Mouse (Mus musculus) limb, embryonic 14.5 days (tissue): ENCODE results near the gene Dennd4c. TPM values are rescaled to one million over a fixed set of nuclear protein-coding genes. Genes with fewer than 3 reads are reported as not detected.

Experiments
- ATAC-seq: fragments of 200-750 bp; cut with Nextera tagmentation; 2 replicates; pipeline ENCODE4 v1.8.0; 2017; ENCODE audit warnings: low read depth, moderate number of reproducible peaks, moderate TSS enrichment; ENCODE audit not compliant: low FRiP score
- DNase-seq: peaks from one replicate; pipeline ENCODE4 v3.0.0-alpha.2; 2015; ENCODE audit warnings: low spot score
- H3K27ac ChIP-seq: fragments of 300-500 bp; sonication (generic); replicated peaks from 2 replicates; pipeline ENCODE4 v1.5.1; 2014; ENCODE audit warnings: low read depth, mild to moderate bottlenecking, low read length, moderate library complexity, mixed read lengths
- H3K27me3 ChIP-seq: fragments of 300-500 bp; sonication (generic); 2 replicates; pipeline ENCODE4 v1.6.1; 2014; ENCODE audit warnings: low read length, mixed read lengths; ENCODE audit not compliant: control insufficient read depth, insufficient read depth
- H3K36me3 ChIP-seq: fragments of 300-500 bp; sonication (generic); 2 replicates; pipeline ENCODE4 v1.6.1; 2014; ENCODE audit warnings: mild to moderate bottlenecking, low read length, moderate library complexity, mixed read lengths; ENCODE audit not compliant: control insufficient read depth, insufficient read depth
- H3K4me1 ChIP-seq: fragments of 300-500 bp; sonication (generic); 2 replicates; pipeline ENCODE4 v1.6.1; 2014; ENCODE audit warnings: antibody characterized with exemption, low read length, mixed read lengths; ENCODE audit not compliant: control insufficient read depth, insufficient read depth
- H3K4me2 ChIP-seq: fragments of 300-500 bp; sonication (generic); replicated peaks from 2 replicates; pipeline ENCODE4 v1.6.1; 2014; ENCODE audit warnings: low read depth, mild to moderate bottlenecking, low read length, moderate library complexity; ENCODE audit not compliant: severe bottlenecking
- H3K4me3 ChIP-seq: fragments of 300-500 bp; sonication (generic); replicated peaks from 2 replicates; pipeline ENCODE4 v1.5.1; 2014; ENCODE audit warnings: low read length
- H3K9ac ChIP-seq: fragments of 300-500 bp; sonication (generic); 2 replicates; pipeline ENCODE4 v1.6.1; 2014; ENCODE audit warnings: mild to moderate bottlenecking, low read depth, low read length, moderate library complexity; ENCODE audit not compliant: severe bottlenecking
- H3K9me3 ChIP-seq: fragments of 300-500 bp; sonication (generic); 2 replicates; pipeline ENCODE4 v1.6.1; 2016; ENCODE audit warnings: low read length; ENCODE audit not compliant: control insufficient read depth
- POLR2A ChIP-seq: fragments of 200-500 bp; IDR thresholded peaks from 2 replicates; pipeline ENCODE4 v1.8.0; 2012; ENCODE audit warnings: inconsistent platforms, mild to moderate bottlenecking, moderate library complexity, borderline replicate concordance; ENCODE audit not compliant: insufficient read depth, insufficient read length; ENCODE audit errors: extremely low read depth
- WGBS: fragments of 180-500 bp; shearing (Covaris S2); extraction: QIAGEN DNeasy Blood & Tissue Kit; methylation state at CpG from one replicate; pipeline ENCODE4 v1.1.7; 2014; 5-methylcytosine and 5-hydroxymethylcytosine counted together
- polyA plus RNA-seq, 2 experiments: library from polyadenylated mRNA; depleted of rRNA in 1 of 2; stranded (reverse) in 1 of 2; unstranded in 1 of 2; fragments of >200 nt; fragmentation: Nextera tagmentation in 1 of 2; extraction: Ambion mirVana in 1 of 2; gene quantifications; 2 replicates each; pipeline versions ENCODE4 v1.2.1 to v1.2.3; 2012 to 2014

Dennd4c gene
- polyA plus RNA-seq, 2 experiments, result 8.7 to 11.9 TPM

DNA sequence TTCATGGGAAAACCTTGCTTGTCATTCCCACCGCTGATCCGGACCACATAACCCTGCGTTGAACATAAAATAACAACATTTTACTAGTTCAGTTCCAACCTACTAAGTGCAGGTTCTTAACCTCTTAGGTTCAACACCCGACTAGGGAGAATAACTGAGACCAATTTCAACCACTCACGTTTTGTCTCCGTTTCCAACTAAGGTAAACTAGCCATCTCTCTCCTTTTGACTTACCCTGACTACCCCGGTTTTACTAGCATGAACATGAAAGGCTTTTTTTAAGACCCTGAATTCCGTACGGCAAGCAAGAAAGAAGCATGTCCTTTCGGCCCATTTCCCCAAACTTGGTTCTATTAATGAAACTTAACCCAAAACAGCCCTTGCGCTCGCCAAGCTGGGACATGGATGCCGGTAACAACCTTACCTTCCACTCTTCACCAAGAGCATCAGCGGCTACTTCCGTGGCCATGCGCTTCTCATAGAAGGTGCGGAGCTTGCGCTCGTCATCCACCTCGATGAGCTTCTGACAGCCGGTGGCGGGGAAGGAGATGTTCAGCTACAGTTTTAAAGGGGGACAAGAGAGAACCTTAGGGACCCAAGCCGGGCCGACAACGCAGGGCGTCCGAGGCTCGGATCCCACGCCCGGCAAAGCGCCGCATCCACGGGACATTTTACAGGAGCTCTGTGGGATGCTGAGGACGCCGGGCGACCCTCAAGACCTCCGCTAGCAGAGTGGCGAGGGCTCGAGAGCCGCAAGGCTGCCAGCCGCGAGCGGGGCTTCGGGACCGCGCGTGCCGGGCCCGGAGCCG is 108.2 kb downstream of the Dennd4c start:
- peak overlapping the region; percentile 99 for H3K9ac ChIP-seq
- no peaks in the 10 kb centered on the region for H3K9me3 ChIP-seq
- no peaks in the 10 kb centered on the region for H3K27me3 ChIP-seq
- DNase-seq, result no peak
- H3K4me2 ChIP-seq, result peak overlapping the region; percentile 85
- peaks cover 5% of the 10 kb centered on the region; the same call in 1 of the 2 replicates for H3K4me1 ChIP-seq
- TF ChIP-seq POLR2A, result no peak
- H3K4me3 ChIP-seq, result peak overlapping the region; percentile 97
- peaks cover 39% of the 10 kb centered on the region for H3K36me3 ChIP-seq
- WGBS, result 2% methylated on average over 50 of the region's 50 CpGs
- H3K27ac ChIP-seq, result peak overlapping the region; percentile 98
- ATAC-seq, result no peak

DNA sequence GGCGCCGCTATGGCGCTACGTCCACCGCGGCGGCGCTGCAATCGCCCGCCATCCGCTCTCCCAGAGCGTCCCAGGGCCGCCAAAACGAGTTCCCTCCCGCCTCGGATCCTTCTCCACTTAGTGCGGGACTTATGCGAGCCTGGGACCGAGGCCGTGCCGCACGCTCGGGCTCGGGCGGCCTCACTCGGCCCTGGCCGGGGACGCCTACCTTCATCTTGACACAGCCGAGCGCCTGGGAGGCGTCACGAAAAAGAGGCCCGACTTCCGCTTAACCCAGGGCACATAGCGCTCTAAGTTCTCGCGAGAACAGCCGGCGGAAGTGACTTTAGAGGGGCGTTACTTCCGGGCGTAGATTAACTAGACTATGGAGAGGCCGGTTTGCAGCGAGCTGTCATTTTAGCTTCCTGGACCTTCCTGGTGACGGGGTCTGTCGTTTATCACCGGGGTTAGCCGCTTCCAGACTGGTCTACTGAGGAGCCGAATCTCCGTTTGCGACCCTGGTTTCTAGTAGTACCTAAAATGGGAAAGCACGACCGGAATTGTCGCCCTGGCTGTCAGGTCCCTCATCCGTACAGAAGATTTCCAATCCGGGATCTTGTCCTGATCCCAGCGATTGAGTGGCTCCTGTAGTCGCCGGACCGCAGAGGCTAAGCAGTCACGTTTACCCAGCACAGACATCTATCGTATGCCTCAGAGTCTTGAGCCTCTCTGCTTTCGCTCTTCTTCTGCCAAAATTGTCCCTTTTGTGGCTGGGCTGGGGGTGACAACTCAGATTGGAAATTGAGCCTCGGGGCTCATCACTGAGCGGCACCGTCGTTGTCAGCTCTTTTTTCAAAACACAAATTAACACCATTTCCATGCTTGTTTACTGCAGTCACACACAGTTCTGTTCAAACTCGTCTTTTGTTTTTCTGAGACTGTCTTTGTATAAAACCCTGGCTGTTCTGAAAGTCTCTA is 109.0 kb downstream of the Dennd4c start, which contains the start of gene Rps6:
TSS of gene Rps6 (minus strand) at position 300 of the 957 bp plus-strand sequence.
- Histone ChIP-seq H3K4me2 (peak within 1 kb of the TSS; percentile 85), H3K9ac (peak within 1 kb of the TSS; percentile 99), H3K27me3 (no peaks in the 10 kb centered on the region), H3K27ac (peak within 1 kb of the TSS; percentile 98), H3K4me1 (peaks cover 5% of the 10 kb centered on the region; the same call in 1 of the 2 replicates), H3K36me3 (peaks cover 31% of the 10 kb centered on the region), H3K9me3 (no peaks in the 10 kb centered on the region), H3K4me3 (peak within 1 kb of the TSS; percentile 97)
- WGBS, result under 1% methylated on average over 57 of the region's 68 CpGs
- DNase-seq (peak; percentile 98), ATAC-seq (peak; percentile 98)
- peak; percentile 97; the same call in 1 of the 2 replicates for TF ChIP-seq POLR2A

DNA sequence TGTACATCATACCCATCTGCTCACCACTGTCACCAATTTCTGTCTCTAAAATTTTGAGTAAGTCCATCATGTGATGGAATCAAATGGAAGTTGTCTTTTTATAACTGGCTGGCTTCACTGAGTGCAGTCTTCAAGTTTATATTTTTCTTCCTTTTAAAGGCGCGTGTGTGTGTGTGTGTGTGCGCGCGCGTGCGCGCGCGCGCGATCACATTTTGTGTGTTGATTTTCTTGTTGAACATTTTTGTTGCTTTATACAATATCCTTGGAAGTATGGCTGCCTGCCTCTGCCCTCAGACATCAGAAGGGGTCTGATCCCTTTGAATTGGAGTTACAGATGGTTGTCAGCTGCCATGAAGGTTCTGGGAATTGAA is 109.7 kb downstream of the Dennd4c start:
- H3K4me1 ChIP-seq, result peaks cover 5% of the 10 kb centered on the region; the same call in 1 of the 2 replicates
- no peak for ATAC-seq
- WGBS, result 57% methylated on average over 12 of the region's 12 CpGs

DNA sequence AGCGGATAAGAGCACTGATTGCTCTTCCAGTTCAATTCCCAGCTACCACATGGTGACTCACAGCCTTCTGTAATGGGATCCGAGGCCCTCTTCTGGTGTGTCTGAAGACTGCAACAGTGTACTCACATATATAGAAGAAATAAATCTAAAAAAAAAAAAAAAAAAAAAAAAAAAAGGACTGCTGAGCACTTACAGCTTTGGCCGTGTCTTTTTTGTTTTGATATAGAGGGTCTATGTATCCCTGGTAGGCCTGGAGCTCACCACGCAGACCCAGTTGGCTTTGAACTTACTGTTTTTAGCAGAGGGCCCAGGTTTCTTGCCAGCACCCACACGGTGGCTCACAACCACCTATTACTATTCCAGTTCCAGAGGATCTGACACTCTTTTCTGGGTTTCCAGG is 115.7 kb downstream of the Dennd4c start:
- Histone ChIP-seq H3K4me1 (no peaks in the 10 kb centered on the region), H3K27ac (no peak overlapping the region), H3K36me3 (no peaks in the 10 kb centered on the region), H3K4me2 (no peak overlapping the region), H3K4me3 (no peak overlapping the region), H3K9ac (no peak overlapping the region), H3K9me3 (no peaks in the 10 kb centered on the region), H3K27me3 (no peaks in the 10 kb centered on the region)
- TF ChIP-seq POLR2A, result no peak
- DNase-seq, result no peak
- WGBS, result 76% methylated on average over 5 of the region's 5 CpGs
- no peak for ATAC-seq

More for the DNA sequence above, 109.7 kb downstream of the Dennd4c start:
- Histone ChIP-seq H3K9ac (peak overlapping the region; percentile 99), H3K4me2 (peak overlapping the region; percentile 85), H3K36me3 (peaks cover 26% of the 10 kb centered on the region), H3K9me3 (no peaks in the 10 kb centered on the region), H3K27ac (0 out of 2 replicates have a peak overlapping the region, but pooled peaks have one; percentile 98), H3K4me3 (peak overlapping the region; percentile 97), H3K27me3 (no peaks in the 10 kb centered on the region)
- no peak for TF ChIP-seq POLR2A
- DNase-seq, result no peak

DNA sequence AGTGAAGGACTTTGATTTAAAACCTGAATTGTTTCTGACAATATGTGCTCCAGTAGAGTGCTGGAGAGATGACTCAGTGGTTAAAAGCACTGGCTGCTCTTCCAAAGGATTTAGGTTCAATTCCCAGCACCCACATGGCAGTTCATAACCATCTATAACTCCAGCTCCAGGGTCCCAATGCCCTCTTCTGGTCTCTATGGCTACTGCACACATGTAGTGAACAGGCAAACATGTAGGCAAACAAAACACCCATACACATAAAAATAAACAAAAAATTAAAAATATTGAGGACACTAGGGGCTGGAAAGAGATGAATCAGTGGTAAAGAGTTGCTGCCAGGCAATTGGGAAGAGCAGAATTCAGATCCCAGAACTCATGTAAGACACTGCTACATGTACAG is 123.6 kb downstream of the Dennd4c start:
- no peak for DNase-seq
- Histone ChIP-seq H3K27me3 (no peaks in the 10 kb centered on the region), H3K4me2 (no peak overlapping the region), H3K27ac (no peak overlapping the region), H3K9ac (no peak overlapping the region), H3K4me1 (peaks cover 4% of the 10 kb centered on the region; the same call in 1 of the 2 replicates), H3K9me3 (no peaks in the 10 kb centered on the region), H3K36me3 (no peaks in the 10 kb centered on the region), H3K4me3 (no peak overlapping the region)
- no peak for ATAC-seq
- no peak for TF ChIP-seq POLR2A
